Mouse (Mus musculus) kidney, adult 2 months (tissue): Measurements from ENCODE around the gene Dlk1. TPM values are rescaled to one million over a fixed set of nuclear protein-coding genes. Genes with fewer than 3 reads are reported as not detected.

ENCODE experiments used
- DNase-seq: peaks from one replicate; pipeline ENCODE4 v3.0.0; 2021
- H3K27ac ChIP-seq: fragments of 200-500 bp; 2 replicates; pipeline ENCODE4 v1.5.1; 2012; ENCODE audit warnings: low read depth, low read length, control low read depth, inconsistent platforms; ENCODE audit not compliant: insufficient read depth
- H3K27me3 ChIP-seq: fragments of 200-500 bp; replicated peaks from 2 replicates; pipeline ENCODE4 v1.6.1; 2012; ENCODE audit warnings: mild to moderate bottlenecking, moderate library complexity, low read length, inconsistent platforms; ENCODE audit not compliant: control insufficient read depth, insufficient read depth
- H3K36me3 ChIP-seq: fragments of 200-500 bp; 2 replicates; pipeline ENCODE4 v1.6.1; 2012; ENCODE audit warnings: mild to moderate bottlenecking, moderate library complexity, low read length, inconsistent platforms; ENCODE audit not compliant: control insufficient read depth, insufficient read depth
- H3K4me1 ChIP-seq: fragments of 200-500 bp; 2 replicates; pipeline ENCODE4 v1.6.1; 2011; ENCODE audit warnings: low read length; ENCODE audit not compliant: control insufficient read depth, insufficient read depth
- H3K4me3 ChIP-seq: fragments of 200-500 bp; 2 replicates; pipeline ENCODE4 v1.5.1; 2011; ENCODE audit warnings: mild to moderate bottlenecking, low read depth, low read length, control low read depth; ENCODE audit not compliant: insufficient read depth
- CTCF ChIP-seq: fragments of 200-500 bp; conservative IDR thresholded peaks from 2 replicates; pipeline ENCODE4 v1.5.1; 2011; ENCODE audit warnings: low read depth, mild to moderate bottlenecking, control low read depth, low read length, moderate library complexity, mixed read lengths; ENCODE audit not compliant: insufficient read depth, insufficient read length
- POLR2A ChIP-seq: fragments of 200-500 bp; IDR thresholded peaks from one replicate; pipeline ENCODE4 v1.6.1; 2011; ENCODE audit warnings: low read depth, low read length, control low read depth
- WGBS: fragments of 180-500 bp; shearing (Covaris S2); methylation state at CpG from one replicate; pipeline ENCODE4 v1.1.7; 2018; 5-methylcytosine and 5-hydroxymethylcytosine counted together
- polyA plus RNA-seq: library from polyadenylated mRNA; depleted of rRNA; stranded (reverse); fragments of >200 nt; gene quantifications from 2 replicates; pipeline ENCODE4 v1.2.3, GENCODE M21; 2012; rRNA removed

Gene Dlk1
- polyA plus RNA-seq = 3.4 and 4.6 TPM in 2 replicates

GRCm38 (mm10) chr12:109452592-109452991 is at the start of gene Dlk1:
TSS of gene Dlk1 (plus strand) at chr12:109452823.
- Histone ChIP-seq H3K27ac (no peak within 1 kb of the TSS), H3K4me3 (no peak within 1 kb of the TSS), H3K36me3 (no peaks in the 10 kb centered on the region), H3K4me1 (no peaks in the 10 kb centered on the region), H3K27me3 (no peaks in the 10 kb centered on the region)
- 14% methylated on average over 13 of the region's 13 CpGs for WGBS
- no peak for TF ChIP-seq CTCF
- TF ChIP-seq POLR2A = no peak
- no peak for DNase-seq

DNA sequence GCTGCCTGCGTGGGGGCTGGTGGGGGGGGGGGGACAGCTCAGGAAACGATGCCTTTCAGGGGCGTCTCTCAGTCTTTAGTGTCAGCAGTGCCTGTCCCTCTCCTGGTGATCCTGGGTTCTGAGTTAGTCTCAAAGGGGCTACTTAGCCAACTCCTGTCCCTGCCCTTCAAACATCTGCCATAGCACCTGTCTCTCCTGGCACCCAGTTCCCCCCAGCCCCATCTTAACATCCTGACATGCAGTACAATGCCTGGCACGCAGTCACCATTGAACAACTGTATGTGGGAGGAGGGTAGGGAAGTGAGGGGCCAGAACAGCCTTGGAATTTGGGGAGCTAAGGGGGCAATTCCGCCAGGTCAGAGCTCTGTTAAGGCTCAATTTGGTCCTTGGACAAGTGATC is 49.7 kb upstream of the Dlk1 start:
- no peak for DNase-seq
- no peaks in the 10 kb centered on the region for H3K4me1 ChIP-seq
- no peak overlapping the region for H3K4me3 ChIP-seq
- H3K27me3 ChIP-seq = no peaks in the 10 kb centered on the region
- no peaks in the 10 kb centered on the region for H3K36me3 ChIP-seq
- TF ChIP-seq POLR2A (no peak), CTCF (no peak)
- 67% methylated on average over 5 of the region's 5 CpGs for WGBS
- H3K27ac ChIP-seq = no peak overlapping the region

DNA sequence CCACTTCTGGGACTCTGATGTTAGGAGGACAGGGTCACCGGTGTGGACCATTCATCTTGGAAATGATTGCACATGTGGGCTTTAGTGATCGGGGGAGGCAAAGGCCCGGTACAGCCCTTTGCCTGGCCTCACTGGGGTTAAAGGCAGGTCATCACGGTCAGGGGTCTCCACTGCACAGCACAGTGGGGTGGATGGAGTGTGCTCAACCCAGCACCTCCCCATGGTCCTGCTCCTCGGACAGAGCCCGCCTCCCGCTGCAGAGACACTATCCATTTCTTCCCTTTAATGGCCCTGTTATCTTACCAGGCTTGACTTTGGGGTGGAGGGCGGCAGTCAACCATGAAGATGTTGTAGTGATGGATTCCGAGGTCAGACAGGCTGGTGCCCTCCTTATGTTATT is 48.9 kb upstream of the Dlk1 start:
- no peak for DNase-seq
- Histone ChIP-seq H3K27ac (no peak overlapping the region), H3K4me1 (no peaks in the 10 kb centered on the region), H3K27me3 (no peaks in the 10 kb centered on the region), H3K4me3 (no peak overlapping the region), H3K36me3 (no peaks in the 10 kb centered on the region)
- WGBS = 62% methylated on average over 9 of the region's 9 CpGs
- TF ChIP-seq POLR2A = no peak
- no peak for TF ChIP-seq CTCF

DNA sequence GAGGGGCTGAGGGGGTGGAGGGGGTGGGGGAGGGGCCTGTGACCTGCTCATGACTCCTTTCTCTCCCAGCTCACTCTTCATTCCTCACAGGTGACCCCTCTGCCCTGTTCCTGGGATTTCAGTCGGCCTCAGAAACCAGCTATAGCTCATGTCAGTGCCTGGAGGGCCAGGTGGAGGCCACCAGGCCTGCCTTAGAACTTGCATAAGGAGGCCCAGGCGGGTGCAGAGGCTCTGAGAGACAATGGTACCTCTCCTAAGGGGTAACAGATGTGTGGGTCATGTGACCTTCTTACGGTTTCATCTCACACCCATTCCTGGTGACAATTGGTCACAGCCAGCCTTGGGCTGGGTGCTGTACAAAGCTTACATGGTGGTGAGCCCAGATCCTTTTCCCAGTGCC is 46.6 kb upstream of the Dlk1 start:
- Histone ChIP-seq H3K4me3 (no peak overlapping the region), H3K27ac (no peak overlapping the region), H3K27me3 (no peaks in the 10 kb centered on the region), H3K4me1 (no peaks in the 10 kb centered on the region), H3K36me3 (no peaks in the 10 kb centered on the region)
- WGBS = 68% methylated on average over 3 of the region's 3 CpGs
- no peak for DNase-seq
- TF ChIP-seq CTCF (no peak), POLR2A (no peak)

GRCm38 (mm10) chr12:109410723-109411122 is 41.9 kb upstream of the Dlk1 start:
- no peak overlapping the region for H3K27ac ChIP-seq
- no peaks in the 10 kb centered on the region for H3K4me1 ChIP-seq
- H3K4me3 ChIP-seq = no peak overlapping the region
- no peaks in the 10 kb centered on the region for H3K27me3 ChIP-seq
- 39% methylated on average over 11 of the region's 11 CpGs for WGBS
- TF ChIP-seq POLR2A (no peak), CTCF (no peak)
- H3K36me3 ChIP-seq = no peaks in the 10 kb centered on the region
- no peak for DNase-seq

DNA sequence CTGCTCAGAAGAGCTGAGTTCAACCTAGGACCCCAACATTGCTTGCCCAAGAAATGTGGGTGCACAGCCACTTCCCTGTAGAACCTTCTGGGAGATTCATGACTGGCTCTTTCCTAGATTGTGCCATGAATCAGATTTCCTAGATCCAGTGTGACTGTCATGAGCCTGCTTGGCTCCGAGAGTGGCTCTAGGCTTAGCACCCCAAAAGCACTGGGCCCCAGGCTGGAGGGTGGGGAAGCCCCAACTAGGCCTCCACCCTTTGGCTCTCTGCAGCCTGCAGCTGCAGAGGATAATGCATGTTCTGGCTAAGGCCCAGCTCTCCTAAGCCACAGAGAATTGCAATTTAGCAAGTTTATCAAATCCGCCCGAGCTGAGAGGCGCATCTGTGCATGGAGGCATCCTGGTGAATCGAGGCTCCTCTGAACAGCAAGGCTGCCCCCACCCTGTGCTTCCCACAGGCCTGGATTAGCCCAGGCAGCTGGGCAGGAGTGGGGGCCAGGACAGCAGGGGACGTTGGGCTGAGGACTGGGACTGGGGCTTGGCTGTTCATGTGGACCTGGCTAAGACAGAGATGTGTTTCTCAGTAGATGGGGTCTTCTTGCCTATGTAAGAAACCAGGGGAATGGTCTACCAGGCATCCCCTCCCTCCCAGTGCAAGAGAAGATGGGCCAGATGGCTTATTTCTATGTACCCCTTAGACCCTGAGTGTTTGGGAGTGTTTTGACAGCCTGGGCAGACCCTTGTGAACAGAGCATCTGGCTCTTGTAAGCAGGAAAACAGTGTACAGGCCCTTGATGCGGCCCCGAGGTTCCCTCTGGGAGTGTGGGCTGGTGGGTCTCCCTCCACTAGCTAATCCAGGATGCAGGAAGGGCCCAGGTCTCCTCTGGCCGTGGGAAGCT is 41.2 kb upstream of the Dlk1 start:
- DNase-seq = no peak
- H3K27me3 ChIP-seq = no peaks in the 10 kb centered on the region
- no peak overlapping the region for H3K27ac ChIP-seq
- no peaks in the 10 kb centered on the region for H3K36me3 ChIP-seq
- H3K4me3 ChIP-seq = no peak overlapping the region
- WGBS = 76% methylated on average over 9 of the region's 9 CpGs
- no peak for TF ChIP-seq CTCF
- TF ChIP-seq POLR2A = no peak
- H3K4me1 ChIP-seq = no peaks in the 10 kb centered on the region

GRCm38 (mm10) chr12:109412071-109412440 is 40.6 kb upstream of the Dlk1 start:
- Histone ChIP-seq H3K4me1 (no peaks in the 10 kb centered on the region), H3K27ac (no peak overlapping the region), H3K27me3 (no peaks in the 10 kb centered on the region), H3K4me3 (no peak overlapping the region), H3K36me3 (no peaks in the 10 kb centered on the region)
- no peak for DNase-seq
- WGBS = 84% methylated on average over 8 of the region's 8 CpGs
- TF ChIP-seq CTCF (no peak), POLR2A (no peak)
